Mouse (Mus musculus) T-helper 2 cell (primary cell): ENCODE results near the gene Nedd8.

Source experiments
- in situ Hi-C: fragments of 300-600 bp; cut with MboI, MseI; formaldehyde crosslinking; loops from one replicate; pipeline ENCODE4 v1.15.1; 2025; ENCODE audit warnings: high pct_unique_total_duplicates

Nedd8 gene

GRCm38 (mm10) chr14:55660636-55661035 lies 11.3 kb downstream of the Nedd8 start:
- in situ Hi-C loops, result loop anchor here (5.0 kb wide), 1 partner anchor 48 kb away; no protein-coding TSS in a partner anchor

GRCm38 (mm10) chr14:55659960-55660573 lies 11.9 kb downstream of the Nedd8 start, which contains the start of gene Mdp1:
Gene Mdp1, minus strand, starts transcription at chr14:55660508.
- in situ Hi-C loops, result loop anchor here (5.0 kb wide), 1 partner anchor 48 kb away; no protein-coding TSS in a partner anchor

GRCm38 (mm10) chr14:55658011-55658410 lies 13.9 kb downstream of the Nedd8 start:
- in situ Hi-C loops, result no loop called here

DNA sequence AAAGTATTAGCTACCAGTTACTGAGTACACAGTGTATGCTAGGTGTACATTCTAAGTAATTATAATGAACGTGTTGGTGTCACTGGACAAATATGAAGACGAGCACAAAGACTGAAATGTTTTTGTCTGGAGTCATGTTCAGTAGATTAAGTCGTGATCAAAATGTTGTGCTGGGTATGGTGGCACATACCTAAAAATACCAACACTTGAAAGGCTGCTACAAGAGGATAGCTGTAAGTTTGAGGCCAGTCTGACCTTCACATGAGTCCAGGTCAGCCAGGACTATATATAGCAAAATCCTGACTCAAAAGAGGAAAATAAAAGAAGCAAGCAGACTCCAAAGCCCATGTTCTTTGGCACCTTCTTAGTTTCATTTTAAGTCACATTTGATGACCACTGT lies 15.0 kb downstream of the Nedd8 start:
- in situ Hi-C loops, result no loop called here

DNA sequence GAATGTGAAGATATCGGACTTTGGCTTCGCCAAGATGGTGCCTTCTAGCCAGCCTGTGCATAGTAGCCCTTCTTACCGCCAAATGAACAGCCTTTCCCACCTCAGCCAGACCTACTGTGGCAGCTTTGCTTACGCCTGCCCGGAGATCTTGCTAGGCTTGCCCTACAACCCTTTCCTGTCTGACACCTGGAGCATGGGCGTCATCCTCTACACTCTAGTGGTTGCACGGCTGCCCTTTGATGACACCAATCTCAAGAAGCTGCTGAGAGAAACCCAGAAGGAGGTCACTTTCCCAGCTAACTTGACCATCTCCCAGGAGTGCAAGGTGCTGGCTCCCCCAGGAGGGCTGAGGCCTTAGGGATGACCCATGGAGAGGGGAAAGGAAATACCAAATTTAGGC lies 20.4 kb downstream of the Nedd8 start:
- in situ Hi-C loops, result no loop called here

GRCm38 (mm10) chr14:55649884-55650283 lies 22.0 kb downstream of the Nedd8 start, which contains the start of gene Tssk4:
Gene Tssk4, plus strand, starts transcription at chr14:55650184.
- in situ Hi-C loops, result no loop called here

GRCm38 (mm10) chr14:55644261-55644888 lies 27.5 kb downstream of the Nedd8 start:
- in situ Hi-C loops, result no loop called here

GRCm38 (mm10) chr14:55643060-55643907 lies 28.6 kb downstream of the Nedd8 start, which contains the start of gene Tm9sf1:
Gene Tm9sf1, minus strand, starts transcription at chr14:55643806.
- in situ Hi-C loops, result no loop called here

GRCm38 (mm10) chr14:55642679-55643059 lies 29.3 kb downstream of the Nedd8 start:
- in situ Hi-C loops, result no loop called here

DNA sequence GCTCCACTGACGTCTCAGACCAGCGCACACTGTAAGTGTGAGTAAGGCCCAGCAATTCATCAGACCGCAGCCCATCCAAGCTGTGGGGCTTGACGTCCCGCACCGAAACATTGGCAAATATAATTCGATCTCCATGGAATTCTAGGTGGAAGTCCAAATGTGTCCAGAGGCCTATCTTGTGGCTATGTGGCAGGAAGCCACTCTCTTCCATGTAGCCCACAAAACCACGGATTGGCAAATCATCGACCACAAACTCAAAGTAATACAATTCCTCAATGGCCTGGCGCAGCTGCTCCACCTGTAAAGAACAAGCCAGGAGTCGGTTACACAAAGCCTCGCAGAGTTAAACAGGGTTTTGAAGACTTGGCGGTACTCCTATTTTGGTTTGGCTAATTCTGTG lies 30.6 kb downstream of the Nedd8 start:
- in situ Hi-C loops, result no loop called here

- in situ Hi-C loops, result no loop called here
These were observed 31.1 kb downstream of the Nedd8 start for GRCm38 (mm10) chr14:55640816-55641215.

GRCm38 (mm10) chr14:55637795-55638194 lies 34.1 kb downstream of the Nedd8 start, which contains the start of gene Gm49378:
Gene Gm49378, minus strand, starts transcription at chr14:55637895.
- in situ Hi-C loops, result loop anchor here (5.0 kb wide), 1 partner anchor 35 kb away; the partner anchor contains the start of gene Irf9

DNA sequence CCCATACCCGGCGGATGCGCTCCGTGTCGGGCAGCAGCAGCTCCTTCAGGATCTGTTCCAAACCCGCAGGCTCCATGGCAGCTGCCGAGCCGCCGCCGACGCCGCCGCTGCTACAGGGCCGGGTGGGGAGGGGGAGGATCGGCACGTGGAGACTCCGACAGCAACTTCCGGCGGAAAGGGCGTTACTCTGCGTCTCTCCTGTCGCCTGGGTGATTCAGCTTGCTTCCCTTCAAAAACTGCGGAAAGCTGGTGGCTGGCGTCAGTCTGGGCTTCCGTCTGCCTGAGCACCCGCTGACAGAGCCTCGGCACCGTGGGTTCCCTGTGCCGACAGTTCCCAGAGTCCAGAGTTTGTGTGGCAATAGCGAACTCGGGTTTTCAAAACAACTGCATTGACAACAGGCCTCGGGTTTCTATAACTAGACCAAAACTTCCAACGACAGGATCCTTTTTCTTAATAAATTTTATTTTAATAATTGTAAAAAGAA lies 36.4 kb downstream of the Nedd8 start, which contains the start of gene Ipo4:
TSS of gene Ipo4 (minus strand) at position 435 of the 485 bp plus-strand sequence.
- in situ Hi-C loops, result loop anchor here (5.0 kb wide), 1 partner anchor 33 kb away; the partner anchor contains the start of gene Irf9

DNA sequence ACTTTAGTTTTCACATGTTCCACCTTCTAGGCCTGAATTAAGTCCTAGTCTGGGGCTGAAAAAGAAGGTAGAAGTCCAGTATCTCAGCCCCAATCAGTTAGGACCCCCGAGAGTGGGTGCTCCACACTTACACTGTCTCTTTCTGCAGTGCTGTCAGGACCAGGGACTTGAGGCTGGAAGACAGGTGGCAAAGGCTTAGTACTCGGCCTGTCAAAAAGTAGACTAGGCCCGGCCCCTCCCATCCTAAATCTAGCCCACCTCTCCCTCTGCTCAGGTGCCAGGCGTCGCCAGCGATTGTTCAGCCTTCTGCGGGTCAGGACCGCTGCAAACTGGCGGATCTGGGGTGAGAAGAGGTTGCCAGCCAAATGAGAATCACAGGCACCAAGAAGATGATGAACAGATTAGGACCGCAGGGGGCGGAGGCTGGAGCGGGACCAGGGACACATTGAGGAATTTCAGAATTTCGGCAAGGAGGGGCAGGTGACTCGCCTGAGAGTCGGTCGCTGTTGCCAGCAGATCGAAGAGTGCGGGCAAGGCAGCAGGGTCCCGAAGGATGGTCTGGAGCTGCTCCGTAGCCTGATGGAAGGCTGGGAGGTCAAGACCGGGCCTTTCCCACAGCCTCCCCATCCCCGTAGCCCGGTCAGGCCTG lies 36.9 kb downstream of the Nedd8 start:
- in situ Hi-C loops, result loop anchor here (5.0 kb wide), 1 partner anchor 33 kb away; the partner anchor contains the start of gene Irf9

DNA sequence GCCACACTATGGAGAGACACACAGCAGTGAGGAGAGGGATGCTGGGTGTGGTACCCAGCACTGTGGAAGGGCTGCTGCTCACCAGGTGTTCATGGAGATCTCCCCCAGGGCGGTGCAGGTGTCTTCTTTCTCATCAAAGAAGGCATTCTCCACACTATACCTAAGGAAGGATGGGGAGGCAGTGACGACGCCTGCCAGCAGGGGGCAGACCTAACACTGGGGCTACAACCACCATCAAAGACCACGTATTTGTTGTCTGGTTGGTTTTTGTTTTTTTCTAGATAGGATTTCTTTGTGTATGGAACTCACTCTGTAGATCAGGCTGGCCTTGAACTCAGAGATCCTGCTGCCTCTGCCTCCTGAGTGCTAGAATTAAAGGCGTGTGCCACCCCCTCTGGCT lies 42.6 kb downstream of the Nedd8 start:
- in situ Hi-C loops, result loop anchor here (10.0 kb wide), 1 partner anchor 65 kb away; the partner anchor contains the start of genes A730061H03Rik and Dcaf11

GRCm38 (mm10) chr14:55628077-55628827 lies 43.7 kb downstream of the Nedd8 start:
- in situ Hi-C loops, result loop anchor here (10.0 kb wide), 1 partner anchor 63 kb away; the partner anchor contains the start of genes A730061H03Rik and Dcaf11

GRCm38 (mm10) chr14:55618486-55619195 lies 53.3 kb downstream of the Nedd8 start:
- in situ Hi-C loops, result no loop called here

DNA sequence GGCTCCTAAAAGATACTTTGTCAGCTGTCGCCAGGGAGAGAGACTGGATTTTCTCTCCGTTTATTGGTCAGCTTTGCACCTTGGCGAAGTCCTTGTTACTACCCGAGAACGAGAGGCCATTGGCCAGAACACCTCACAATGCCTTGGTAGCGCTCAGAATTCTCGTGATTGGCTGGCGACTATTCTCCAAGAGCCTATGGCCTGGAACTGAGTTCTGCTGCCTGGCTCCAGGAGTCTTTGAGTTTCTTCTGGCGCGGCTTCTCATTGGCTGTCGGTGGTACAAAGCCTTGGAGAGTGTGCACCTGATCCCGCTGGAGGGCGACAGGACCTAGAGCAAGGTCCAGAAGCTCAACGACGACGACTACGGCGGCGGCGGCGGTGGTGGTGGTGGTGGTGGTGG lies 54.1 kb downstream of the Nedd8 start, which contains the start of gene Rec8:
TSS of gene Rec8 (plus strand) at position 216 of the 400 bp plus-strand sequence.
- in situ Hi-C loops, result no loop called here

DNA sequence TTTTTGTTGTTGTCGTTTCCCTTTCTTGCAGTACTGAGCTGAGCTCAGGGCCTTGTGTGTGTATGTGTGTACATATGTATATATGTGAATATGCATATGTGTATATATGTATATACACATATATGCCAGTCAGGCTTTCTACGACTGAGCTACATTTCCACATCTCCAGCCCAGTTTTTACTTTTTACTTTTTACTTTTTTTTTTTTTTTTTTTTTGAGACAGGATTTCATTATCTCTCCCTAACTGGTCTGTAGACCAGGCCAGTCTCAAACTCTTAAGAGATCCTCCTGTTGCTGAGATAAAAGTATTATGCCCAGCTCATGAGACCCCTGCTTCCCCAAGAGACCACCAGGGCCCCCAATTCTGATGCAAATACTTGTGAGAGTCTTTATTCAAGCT lies 55.1 kb downstream of the Nedd8 start:
- in situ Hi-C loops, result no loop called here
